Mouse (Mus musculus): ENCODE data around the gene Exd1. TPM values are rescaled to one million over a fixed set of nuclear protein-coding genes. Genes with fewer than 3 reads are reported as not detected.

The Exd1 gene
- polyA plus RNA-seq, 1 experiment from 2014 or later, result 0.34 TPM

- Histone ChIP-seq H3K36me3 (ENCODE audit: poor library complexity, severe bottlenecking) (peaks cover 21% of the 10 kb centered on the region), H3K9me3 (replicated peaks) (no peaks in the 10 kb centered on the region), H3K27me3 (no peaks in the 10 kb centered on the region), H3K4me1 (no peaks in the 10 kb centered on the region), H3K4me3 (no peak overlapping the region), H3K9ac (no peak overlapping the region), H3K4me2 (no peak overlapping the region), H3K27ac (no peak overlapping the region)
- 90% methylated on average over 7 of the region's 7 CpGs for WGBS
- ATAC-seq, result no peak
Measured at GRCm38 (mm10) chr2:119566182-119566855, 18.9 kb upstream of the Exd1 start.

- Histone ChIP-seq H3K9me3 (replicated peaks) (no peaks in the 10 kb centered on the region), H3K9ac (no peak overlapping the region), H3K27ac (no peak overlapping the region), H3K4me2 (no peak overlapping the region), H3K27me3 (no peaks in the 10 kb centered on the region), H3K4me1 (no peaks in the 10 kb centered on the region), H3K4me3 (no peak overlapping the region), H3K36me3 (ENCODE audit: poor library complexity, severe bottlenecking) (peaks cover 21% of the 10 kb centered on the region)
- WGBS, result 90% methylated on average over 4 of the region's 4 CpGs
- ATAC-seq, result no peak
Measured at GRCm38 (mm10) chr2:119565284-119565683, 17.9 kb upstream of the Exd1 start.

DNA sequence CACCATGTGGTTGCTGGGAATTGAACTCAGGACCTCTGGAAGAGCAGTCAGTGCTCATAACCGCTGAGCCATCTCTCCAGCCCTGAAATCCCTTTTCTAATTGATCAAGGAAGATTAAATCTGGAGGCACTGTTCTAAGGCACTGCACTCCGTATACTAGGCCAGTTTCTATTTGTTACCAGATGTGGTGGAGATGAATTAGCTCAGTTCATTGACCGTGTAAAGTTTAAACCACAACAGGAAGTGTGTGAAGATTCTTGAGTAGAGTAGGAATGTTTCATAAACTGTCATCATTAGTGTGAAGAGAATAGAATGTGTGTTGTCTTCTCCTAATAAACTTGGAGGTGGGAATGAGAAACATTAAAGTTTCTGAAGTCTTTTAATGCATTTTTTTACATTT, 14.4 kb upstream of the Exd1 start:
- 94% methylated on average over 3 of the region's 3 CpGs for WGBS
- ATAC-seq, result no peak
- Histone ChIP-seq H3K36me3 (ENCODE audit: poor library complexity, severe bottlenecking) (peaks cover 21% of the 10 kb centered on the region), H3K4me2 (no peak overlapping the region), H3K9ac (no peak overlapping the region), H3K4me3 (no peak overlapping the region), H3K27me3 (no peaks in the 10 kb centered on the region), H3K9me3 (replicated peaks) (no peaks in the 10 kb centered on the region), H3K4me1 (no peaks in the 10 kb centered on the region), H3K27ac (no peak overlapping the region)

DNA sequence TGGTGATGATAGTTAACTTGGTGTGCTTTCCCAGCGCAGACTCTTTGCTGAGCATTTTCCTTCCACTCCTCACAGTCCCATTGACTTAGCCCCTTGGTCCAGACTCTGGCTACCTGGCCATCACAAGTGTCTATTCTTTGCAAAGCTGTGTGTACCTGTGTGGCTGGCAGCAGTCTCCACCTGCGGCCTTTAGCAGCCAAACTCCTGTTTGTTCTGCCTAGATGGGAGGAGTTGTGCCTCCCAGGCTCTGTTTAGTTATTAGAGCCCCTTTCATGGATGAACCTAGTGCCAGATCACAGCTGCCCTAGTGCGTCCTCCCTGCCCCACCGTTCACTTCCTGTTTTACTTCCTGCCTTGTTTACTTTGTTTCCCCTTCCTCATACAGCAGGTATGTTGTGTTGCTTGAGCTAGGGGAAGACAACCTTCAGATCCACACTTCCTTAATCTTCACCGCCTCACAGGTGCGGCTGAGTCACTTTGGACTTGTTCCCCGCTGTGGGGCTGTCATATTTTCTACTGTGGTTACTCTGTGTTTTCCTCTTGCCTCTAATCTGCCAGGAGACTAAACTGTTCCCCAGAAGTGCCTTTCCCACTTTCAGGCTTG, 11.4 kb upstream of the Exd1 start:
- 83% methylated on average over 7 of the region's 7 CpGs for WGBS
- H3K9ac ChIP-seq, result no peak overlapping the region
- no peak overlapping the region for H3K4me2 ChIP-seq
- H3K4me1 ChIP-seq, result no peaks in the 10 kb centered on the region; the same call in 1 of the 2 replicates
- H3K4me3 ChIP-seq, result no peak overlapping the region
- H3K36me3 ChIP-seq (ENCODE audit: poor library complexity, severe bottlenecking), result peaks cover 11% of the 10 kb centered on the region
- H3K27me3 ChIP-seq, result no peaks in the 10 kb centered on the region
- H3K9me3 ChIP-seq (replicated peaks), result no peaks in the 10 kb centered on the region
- no peak overlapping the region for H3K27ac ChIP-seq
- ATAC-seq, result no peak

DNA sequence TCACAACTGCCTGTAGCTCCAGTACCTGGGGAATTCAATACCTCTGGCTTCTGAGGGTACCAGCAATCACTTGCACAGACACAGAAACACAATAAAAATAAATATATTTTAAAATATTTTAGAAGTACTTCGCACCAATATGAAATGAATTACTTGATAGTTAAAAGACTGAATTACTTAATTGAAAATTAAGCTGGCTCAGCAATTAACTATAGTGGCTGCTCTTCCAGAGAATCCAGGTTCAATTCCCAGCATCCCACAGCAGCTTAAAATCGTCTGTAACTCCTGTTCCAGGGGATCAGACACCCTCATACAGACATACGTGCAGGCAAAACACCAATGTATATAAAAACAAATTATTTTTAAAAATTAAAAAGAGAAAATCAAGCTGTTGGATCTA, 10.6 kb upstream of the Exd1 start:
- no peaks in the 10 kb centered on the region for H3K9me3 ChIP-seq (replicated peaks)
- ATAC-seq, result no peak
- no peak overlapping the region for H3K9ac ChIP-seq
- H3K27me3 ChIP-seq, result no peaks in the 10 kb centered on the region
- H3K4me1 ChIP-seq, result no peaks in the 10 kb centered on the region; the same call in 1 of the 2 replicates
- H3K36me3 ChIP-seq (ENCODE audit: poor library complexity, severe bottlenecking), result peaks cover 4% of the 10 kb centered on the region; the same call in 1 of the 2 replicates
- H3K4me2 ChIP-seq, result no peak overlapping the region
- no peak overlapping the region for H3K27ac ChIP-seq
- 84% methylated on average over 3 of the region's 3 CpGs for WGBS
- no peak overlapping the region for H3K4me3 ChIP-seq

GRCm38 (mm10) chr2:119549678-119550077, 2.3 kb upstream of the Exd1 start:
- H3K9me3 ChIP-seq (replicated peaks), result no peaks in the 10 kb centered on the region
- no peak overlapping the region for H3K4me2 ChIP-seq
- H3K4me3 ChIP-seq, result no peak overlapping the region
- H3K27me3 ChIP-seq, result no peaks in the 10 kb centered on the region
- no peak overlapping the region for H3K27ac ChIP-seq
- H3K9ac ChIP-seq, result no peak overlapping the region
- no peak for ATAC-seq
- H3K4me1 ChIP-seq, result peaks cover 20% of the 10 kb centered on the region
- H3K36me3 ChIP-seq (ENCODE audit: poor library complexity, severe bottlenecking), result no peaks in the 10 kb centered on the region
- WGBS, result 87% methylated on average over 2 of the region's 2 CpGs

GRCm38 (mm10) chr2:119548691-119549090, 1.3 kb upstream of the Exd1 start:
- Histone ChIP-seq H3K4me2 (peak overlapping the region; percentile 73), H3K27ac (no peak overlapping the region), H3K9me3 (replicated peaks) (no peaks in the 10 kb centered on the region), H3K27me3 (no peaks in the 10 kb centered on the region), H3K36me3 (ENCODE audit: poor library complexity, severe bottlenecking) (no peaks in the 10 kb centered on the region), H3K4me1 (peaks cover 20% of the 10 kb centered on the region), H3K4me3 (peak overlapping the region; percentile 86), H3K9ac (peak overlapping the region; percentile 84)
- no peak for ATAC-seq
- 73% methylated on average over 5 of the region's 5 CpGs for WGBS

DNA sequence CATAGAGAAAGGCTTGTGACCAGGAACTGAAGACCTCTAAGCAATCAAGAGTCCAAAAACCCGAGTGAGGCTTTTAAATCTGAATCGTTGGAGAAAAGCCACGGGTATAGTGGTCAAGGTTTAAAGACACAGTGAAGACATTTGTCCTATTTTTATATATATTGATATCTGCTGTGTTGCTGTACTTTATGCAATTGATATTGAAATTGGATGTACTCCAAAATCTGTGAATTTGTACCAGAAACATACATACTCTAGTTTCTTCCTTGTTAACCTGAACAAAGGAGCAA, 889 bp upstream of the Exd1 start:
- 9% methylated on average over 3 of the region's 3 CpGs for WGBS
- peaks cover 20% of the 10 kb centered on the region for H3K4me1 ChIP-seq
- no peaks in the 10 kb centered on the region for H3K36me3 ChIP-seq (ENCODE audit: poor library complexity, severe bottlenecking)
- H3K9ac ChIP-seq, result peak overlapping the region; percentile 84
- no peaks in the 10 kb centered on the region for H3K27me3 ChIP-seq
- no peaks in the 10 kb centered on the region for H3K9me3 ChIP-seq (replicated peaks)
- peak overlapping the region; percentile 86 for H3K4me3 ChIP-seq
- ATAC-seq, result no peak
- H3K27ac ChIP-seq, result no peak overlapping the region
- H3K4me2 ChIP-seq, result peak overlapping the region; percentile 73

GRCm38 (mm10) chr2:119546848-119547521, 442 bp downstream of the Exd1 start:
- peak; percentile 60; the same call in 1 of the 2 replicates for ATAC-seq
- H3K27ac ChIP-seq, result peak overlapping the region; percentile 70; the same call in 1 of the 2 replicates
- WGBS, result under 1% methylated on average over 30 of the region's 30 CpGs
- H3K4me2 ChIP-seq, result peak overlapping the region; percentile 73
- no peaks in the 10 kb centered on the region for H3K9me3 ChIP-seq (replicated peaks)
- no peaks in the 10 kb centered on the region for H3K27me3 ChIP-seq
- peaks cover 20% of the 10 kb centered on the region for H3K4me1 ChIP-seq
- H3K36me3 ChIP-seq (ENCODE audit: poor library complexity, severe bottlenecking), result no peaks in the 10 kb centered on the region
- peak overlapping the region; percentile 86 for H3K4me3 ChIP-seq
- H3K9ac ChIP-seq, result peak overlapping the region; percentile 84

DNA sequence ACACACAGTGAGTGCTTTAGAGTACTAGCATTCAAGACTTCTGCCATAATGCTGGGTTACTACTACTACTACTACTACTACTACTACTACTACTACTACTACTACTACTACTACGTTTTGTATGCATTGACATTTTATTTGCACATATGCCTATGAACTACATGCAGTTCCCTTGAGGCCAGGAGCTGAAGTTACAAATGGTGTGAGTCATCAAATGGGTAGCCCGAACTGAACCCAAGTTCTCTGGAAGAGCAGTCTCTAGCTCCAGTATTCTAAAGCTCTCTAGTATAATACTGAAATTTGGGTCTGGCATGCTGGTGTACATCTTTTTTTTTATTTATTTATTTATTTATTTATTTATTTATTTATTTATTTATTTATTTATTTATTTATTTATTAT, 3.8 kb downstream of the Exd1 start:
- H3K4me2 ChIP-seq, result no peak overlapping the region
- ATAC-seq, result no peak
- no peak overlapping the region for H3K9ac ChIP-seq
- H3K4me3 ChIP-seq, result no peak overlapping the region
- H3K4me1 ChIP-seq, result peaks cover 7% of the 10 kb centered on the region
- H3K27ac ChIP-seq, result no peak overlapping the region
- no peaks in the 10 kb centered on the region for H3K36me3 ChIP-seq (ENCODE audit: poor library complexity, severe bottlenecking)
- no peaks in the 10 kb centered on the region for H3K27me3 ChIP-seq
- H3K9me3 ChIP-seq (replicated peaks), result no peaks in the 10 kb centered on the region
- WGBS, result 79% methylated on average over 2 of the region's 2 CpGs

DNA sequence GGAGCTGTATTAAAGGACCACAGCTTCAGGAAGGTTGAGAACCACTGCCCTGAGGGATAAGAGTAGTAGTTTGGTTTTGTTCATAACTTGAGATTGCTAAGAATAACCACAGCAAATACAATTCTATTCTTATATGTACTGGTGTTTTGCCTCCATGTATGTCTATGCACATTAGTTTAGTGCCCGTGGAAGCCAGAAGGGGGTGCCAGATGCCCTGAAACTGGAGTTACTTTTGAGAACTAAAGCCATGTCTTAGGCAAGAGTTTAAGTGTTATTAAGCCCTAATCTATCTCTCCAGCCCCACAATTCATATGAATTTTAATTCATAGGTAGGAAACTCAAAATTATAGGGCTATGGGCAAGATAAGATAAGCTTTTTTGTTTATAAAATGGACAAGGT, 5.3 kb downstream of the Exd1 start:
- no peak overlapping the region for H3K4me2 ChIP-seq
- WGBS, result 25% methylated on average over 1 of the region's 1 CpGs
- no peak overlapping the region for H3K27ac ChIP-seq
- H3K4me3 ChIP-seq, result no peak overlapping the region
- H3K36me3 ChIP-seq (ENCODE audit: poor library complexity, severe bottlenecking), result no peaks in the 10 kb centered on the region
- no peaks in the 10 kb centered on the region for H3K27me3 ChIP-seq
- no peaks in the 10 kb centered on the region for H3K4me1 ChIP-seq
- H3K9ac ChIP-seq, result no peak overlapping the region
- ATAC-seq, result no peak
- no peaks in the 10 kb centered on the region for H3K9me3 ChIP-seq (replicated peaks)

- Histone ChIP-seq H3K4me2 (no peak overlapping the region), H3K36me3 (ENCODE audit: poor library complexity, severe bottlenecking) (no peaks in the 10 kb centered on the region), H3K4me1 (no peaks in the 10 kb centered on the region), H3K9ac (no peak overlapping the region), H3K9me3 (replicated peaks) (no peaks in the 10 kb centered on the region), H3K4me3 (no peak overlapping the region), H3K27ac (no peak overlapping the region), H3K27me3 (no peaks in the 10 kb centered on the region)
- 85% methylated on average over 9 of the region's 9 CpGs for WGBS
- no peak for ATAC-seq
Measured at GRCm38 (mm10) chr2:119538802-119539201, 8.6 kb downstream of the Exd1 start.

Measured in forebrain, embryonic 13.5 days (tissue).